Mouse (Mus musculus) ES-CJ7 (cell line): ENCODE data around the gene Ccdc40.

Experiments
- DNase-seq: peaks from one replicate; pipeline ENCODE4 v3.0.0; 2011; ENCODE audit warnings: low read depth, low spot score

The Ccdc40 gene

GRCm38 (mm10) chr11:119207986-119208385, 20.4 kb upstream of the Ccdc40 start:
- no peak for DNase-seq

GRCm38 (mm10) chr11:119208870-119209370, 19.5 kb upstream of the Ccdc40 start:
- DNase-seq, result no peak

GRCm38 (mm10) chr11:119209371-119210025, 18.9 kb upstream of the Ccdc40 start:
- DNase-seq, result no peak

- no peak for DNase-seq
Observed at GRCm38 (mm10) chr11:119210321-119211100, 17.9 kb upstream of the Ccdc40 start.

- DNase-seq, result no peak
Observed at GRCm38 (mm10) chr11:119211604-119212309, 16.6 kb upstream of the Ccdc40 start.

GRCm38 (mm10) chr11:119213166-119213885, 15.0 kb upstream of the Ccdc40 start:
- peak; percentile 86 for DNase-seq

GRCm38 (mm10) chr11:119215038-119215904, 13.1 kb upstream of the Ccdc40 start:
- DNase-seq, result no peak

- no peak for DNase-seq
Observed at GRCm38 (mm10) chr11:119215905-119216507, 12.4 kb upstream of the Ccdc40 start.

GRCm38 (mm10) chr11:119217861-119218260, 10.5 kb upstream of the Ccdc40 start:
- no peak for DNase-seq

GRCm38 (mm10) chr11:119219816-119220465, 8.4 kb upstream of the Ccdc40 start:
- peak; percentile 88 for DNase-seq

GRCm38 (mm10) chr11:119221812-119222510, 6.4 kb upstream of the Ccdc40 start:
- no peak for DNase-seq

GRCm38 (mm10) chr11:119223124-119223890, 5.1 kb upstream of the Ccdc40 start:
- no peak for DNase-seq

- no peak for DNase-seq
Observed at GRCm38 (mm10) chr11:119224926-119225325, 3.4 kb upstream of the Ccdc40 start.

- no peak for DNase-seq
Observed at GRCm38 (mm10) chr11:119225634-119226033, 2.7 kb upstream of the Ccdc40 start.

- DNase-seq, result no peak
Observed at GRCm38 (mm10) chr11:119227591-119227990, 781 bp upstream of the Ccdc40 start.

- DNase-seq, result peak; percentile 76
Observed at GRCm38 (mm10) chr11:119228846-119229626, 664 bp downstream of the Ccdc40 start.

- DNase-seq, result peak; percentile 48
Observed at GRCm38 (mm10) chr11:119234770-119235169, 6.4 kb downstream of the Ccdc40 start.
